ENCODE assay signal across 7 mouse cellular contexts in the genomic region with DNA sequence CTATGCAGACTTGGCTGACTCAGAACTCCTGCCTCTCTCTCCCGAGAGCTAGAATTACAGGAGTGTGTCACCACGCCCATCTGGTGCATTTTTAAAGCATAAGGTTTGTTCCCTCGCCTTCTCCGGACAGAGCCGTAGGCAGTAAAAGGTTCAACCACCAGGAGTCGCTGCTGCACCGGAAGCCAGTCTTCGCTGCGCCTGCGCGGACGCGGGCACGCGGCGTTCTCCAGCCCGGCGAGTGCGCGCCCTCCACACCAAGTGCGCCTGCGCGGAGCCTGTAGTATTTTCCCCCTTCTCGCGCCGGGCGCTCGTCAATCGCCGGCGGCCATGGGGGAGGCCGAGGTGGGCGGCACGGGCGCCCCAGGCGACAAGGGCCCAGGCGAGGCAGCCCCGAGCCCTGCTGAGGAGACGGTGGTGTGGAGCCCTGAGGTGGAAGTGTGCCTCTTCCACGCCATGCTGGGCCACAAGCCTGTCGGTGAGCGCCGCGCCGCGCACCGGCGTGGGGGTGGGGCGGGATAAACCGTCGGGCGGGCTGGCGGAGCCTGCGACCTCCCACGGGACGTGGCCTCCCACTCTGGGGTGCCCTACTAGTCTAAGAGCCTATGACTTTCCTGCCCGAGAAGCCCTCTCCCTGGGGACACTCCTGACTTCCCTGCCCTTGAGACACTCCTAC. TPM values are rescaled to one million over a fixed set of nuclear protein-coding genes. Genes with fewer than 3 reads are reported as not detected.
DNase-seq lines count a peak whose midpoint lies in the region; ATAC-seq lines count a peak whose summit lies in the region.

No protein-coding gene starts in this region.

- H3K4me3 ChIP-seq in embryonic facial prominence, embryonic 11.5 days (ENCODE audit: low read depth, low read length): peak overlapping the region; percentile 86
- peak overlapping the region; percentile 68 for H3K4me3 ChIP-seq in limb, embryonic 10.5 days
- peak overlapping the region; percentile 92 for H3K4me3 ChIP-seq in midbrain, embryonic 13.5 days (replicated peaks)

- peak; percentile 99 for DNase-seq in adrenal gland, postnatal 14 days
- peak; percentile 97 for DNase-seq in embryonic facial prominence, embryonic 11.5 days (ENCODE audit: low spot score)
- peak; percentile 95 for DNase-seq in kidney, adult 11 months
- DNase-seq in limb, embryonic 10.5 days (ENCODE audit: low spot score): peak; percentile 100
- DNase-seq in spleen, adult 12 weeks (ENCODE audit: low spot score): peak; percentile 96

- H3K4me2 ChIP-seq in embryonic facial prominence, embryonic 11.5 days (ENCODE audit: low read depth, low read length): peak overlapping the region; percentile 80
- H3K4me2 ChIP-seq in midbrain, embryonic 13.5 days (replicated peaks): peak overlapping the region; percentile 85

- peak overlapping the region; percentile 93 for H3K9ac ChIP-seq in embryonic facial prominence, embryonic 11.5 days (replicated peaks; ENCODE audit: low read length)
- peak overlapping the region; percentile 98 for H3K9ac ChIP-seq in midbrain, embryonic 13.5 days (replicated peaks)

- H3K27ac ChIP-seq in embryonic facial prominence, embryonic 11.5 days (replicated peaks; ENCODE audit: low read depth, low read length): peak overlapping the region; percentile 62; the same call in 1 of the 2 replicates
- H3K27ac ChIP-seq in limb, embryonic 10.5 days: peak overlapping the region; percentile 92
- peak overlapping the region; percentile 83 for H3K27ac ChIP-seq in midbrain, embryonic 13.5 days

- H3K9me3 ChIP-seq in embryonic facial prominence, embryonic 11.5 days (replicated peaks; ENCODE audit: control insufficient read depth, low read length): no peaks in the 10 kb centered on the region
- no peaks in the 10 kb centered on the region for H3K9me3 ChIP-seq in limb, embryonic 10.5 days (replicated peaks)
- no peaks in the 10 kb centered on the region for H3K9me3 ChIP-seq in midbrain, embryonic 13.5 days

- under 1% methylated on average over 52 of the region's 57 CpGs for WGBS in embryonic facial prominence, embryonic 11.5 days
- WGBS in limb, embryonic 10.5 days: under 1% methylated on average over 57 of the region's 57 CpGs
- under 1% methylated on average over 48 of the region's 57 CpGs for WGBS in midbrain, embryonic 13.5 days

- no peaks in the 10 kb centered on the region; the same call in 1 of the 2 replicates for H3K4me1 ChIP-seq in embryonic facial prominence, embryonic 11.5 days (ENCODE audit: control insufficient read depth, insufficient read depth, low read length)
- peaks cover 18% of the 10 kb centered on the region for H3K4me1 ChIP-seq in limb, embryonic 10.5 days
- peaks cover 31% of the 10 kb centered on the region for H3K4me1 ChIP-seq in midbrain, embryonic 13.5 days (replicated peaks)

- no peaks in the 10 kb centered on the region for H3K27me3 ChIP-seq in embryonic facial prominence, embryonic 11.5 days (ENCODE audit: control insufficient read depth, insufficient read depth, low read length)
- H3K27me3 ChIP-seq in limb, embryonic 10.5 days (ENCODE audit: low read depth, poor library complexity, severe bottlenecking): no peaks in the 10 kb centered on the region
- H3K27me3 ChIP-seq in midbrain, embryonic 13.5 days: peaks cover 22% of the 10 kb centered on the region

- no peaks in the 10 kb centered on the region; the same call in 1 of the 2 replicates for H3K36me3 ChIP-seq in embryonic facial prominence, embryonic 11.5 days (replicated peaks; ENCODE audit: control insufficient read depth, insufficient read depth, low read depth, low read length)
- peaks cover 36% of the 10 kb centered on the region for H3K36me3 ChIP-seq in limb, embryonic 10.5 days
- H3K36me3 ChIP-seq in midbrain, embryonic 13.5 days: peaks cover 33% of the 10 kb centered on the region

- ATAC-seq in embryonic facial prominence, embryonic 11.5 days (replicated peaks; ENCODE audit: insufficient number of reproducible peaks, low FRiP score, low TSS enrichment, low read depth): peak; percentile 77
- peak; percentile 85 for ATAC-seq in granulocyte monocyte progenitor cell, adult 5-6 weeks (replicated peaks; ENCODE audit: poor library complexity, severe bottlenecking)
- peak; percentile 84 for ATAC-seq in midbrain, embryonic 13.5 days

RNA-seq across cellular contexts. Expression of a gene that starts 1.5 kb away (rescaled TPM):
- total RNA-seq in adrenal gland, postnatal 14 days (2021): 19.5 and 21.7 TPM in 2 replicates
- 35.6 and 41.9 TPM in 2 replicates for polyA plus RNA-seq in embryonic facial prominence, embryonic 11.5 days (2014; fragmentation: Nextera tagmentation; extraction: Ambion mirVana)
- 38.2 and 39.9 TPM in 2 replicates for total RNA-seq in granulocyte monocyte progenitor cell, adult 5-6 weeks (2014; fragmentation: Nextera tagmentation)
- 27.1 and 28.9 TPM in 2 replicates for total RNA-seq in granulocyte monocyte progenitor cell, adult 5-6 weeks (2017)
- 33.8 and 38.3 TPM in 2 replicates for polyA plus RNA-seq in limb, embryonic 10.5 days (2016; fragmentation: Nextera tagmentation; extraction: Ambion mirVana)
- polyA plus RNA-seq in midbrain, embryonic 13.5 days (2015; fragmentation: Nextera tagmentation; extraction: Ambion mirVana): 49.2 and 51.9 TPM in 2 replicates

RNA-seq across cellular contexts. Expression of a gene that starts 6.4 kb away (rescaled TPM):
- total RNA-seq in adrenal gland, postnatal 14 days (2021): 46.0 and 50.1 TPM in 2 replicates
- polyA plus RNA-seq in embryonic facial prominence, embryonic 11.5 days (2014; fragmentation: Nextera tagmentation; extraction: Ambion mirVana): 98.2 and 107 TPM in 2 replicates
- 32.5 and 34.2 TPM in 2 replicates for total RNA-seq in granulocyte monocyte progenitor cell, adult 5-6 weeks (2014; fragmentation: Nextera tagmentation)
- 40.3 and 42.0 TPM in 2 replicates for total RNA-seq in granulocyte monocyte progenitor cell, adult 5-6 weeks (2017)
- 107 and 112 TPM in 2 replicates for polyA plus RNA-seq in limb, embryonic 10.5 days (2016; fragmentation: Nextera tagmentation; extraction: Ambion mirVana)
- polyA plus RNA-seq in midbrain, embryonic 13.5 days (2015; fragmentation: Nextera tagmentation; extraction: Ambion mirVana): 89.5 and 95.8 TPM in 2 replicates

RNA-seq across cellular contexts. Expression of a gene that starts 15.0 kb away (rescaled TPM):
- 0.44 and 1.1 TPM in 2 replicates for total RNA-seq in adrenal gland, postnatal 14 days (2021)
- polyA plus RNA-seq in embryonic facial prominence, embryonic 11.5 days (2014; fragmentation: Nextera tagmentation; extraction: Ambion mirVana): 11.5 and 15.6 TPM in 2 replicates
- total RNA-seq in granulocyte monocyte progenitor cell, adult 5-6 weeks (2014; fragmentation: Nextera tagmentation): 0.41 TPM in 1 of 2 replicates, not detected in the other
- 0.26 and 0.57 TPM in 2 replicates for total RNA-seq in granulocyte monocyte progenitor cell, adult 5-6 weeks (2017)
- 4.0 and 30.1 TPM in 2 replicates for polyA plus RNA-seq in limb, embryonic 10.5 days (2016; fragmentation: Nextera tagmentation; extraction: Ambion mirVana)
- 17.5 and 17.9 TPM in 2 replicates for polyA plus RNA-seq in midbrain, embryonic 13.5 days (2015; fragmentation: Nextera tagmentation; extraction: Ambion mirVana)

RNA-seq across cellular contexts. Expression of a gene that starts 59.9 kb away (rescaled TPM):
- 0.15 TPM in 1 of 2 replicates, not detected in the other for total RNA-seq in adrenal gland, postnatal 14 days (2021)
- 0.25 and 0.59 TPM in 2 replicates for polyA plus RNA-seq in embryonic facial prominence, embryonic 11.5 days (2014; fragmentation: Nextera tagmentation; extraction: Ambion mirVana)
- total RNA-seq in granulocyte monocyte progenitor cell, adult 5-6 weeks (2014; fragmentation: Nextera tagmentation): not detected in 2 replicates
- total RNA-seq in granulocyte monocyte progenitor cell, adult 5-6 weeks (2017): not detected in 2 replicates
- polyA plus RNA-seq in limb, embryonic 10.5 days (2016; fragmentation: Nextera tagmentation; extraction: Ambion mirVana): 0.16 and 0.19 TPM in 2 replicates
- 0.09 and 0.15 TPM in 2 replicates for polyA plus RNA-seq in midbrain, embryonic 13.5 days (2015; fragmentation: Nextera tagmentation; extraction: Ambion mirVana)

Comparison
In these comparisons a context has a peak if more than half of its experiments do, and no peak if none do; other contexts are left out.
1. Peak in every context shown above with its lines: DNase-seq, ATAC-seq, H3K4me3 ChIP-seq and H3K27ac ChIP-seq.